Mouse (Mus musculus): ENCODE results near the gene Ube2v1. TPM values are rescaled to one million over a fixed set of nuclear protein-coding genes. Genes with fewer than 3 reads are reported as not detected.

Gene Ube2v1
- total RNA-seq (2022), result 100 to 1,000 TPM; 257 to 274 (median 265) TPM

- peak; percentile 90 to 97 for DNase-seq (ENCODE audit: low spot score in 2 of 2)
Observed at GRCm38 (mm10) chr2:167631591-167632448, at the start of gene Ube2v1. Ube2v1 (minus strand) TSS chr2:167632095.

- no peak for DNase-seq (ENCODE audit: low spot score in 2 of 2)
Observed at GRCm38 (mm10) chr2:167680657-167681056, 48.8 kb upstream of the Ube2v1 start.

GRCm38 (mm10) chr2:167679902-167680430, 48.1 kb upstream of the Ube2v1 start:
- peak; percentile 51 to 76 for DNase-seq (ENCODE audit: low spot score in 2 of 2)

- no peak for DNase-seq (ENCODE audit: low spot score in 2 of 2)
Observed at GRCm38 (mm10) chr2:167678600-167678999, 46.7 kb upstream of the Ube2v1 start.

- DNase-seq (ENCODE audit: low spot score in 2 of 2), result no peak
Observed at GRCm38 (mm10) chr2:167675120-167675909, 43.4 kb upstream of the Ube2v1 start.

GRCm38 (mm10) chr2:167672212-167672685, 40.4 kb upstream of the Ube2v1 start:
- no peak for DNase-seq (ENCODE audit: low spot score in 2 of 2)

- no peak for DNase-seq (ENCODE audit: low spot score in 2 of 2)
Observed at GRCm38 (mm10) chr2:167671101-167671633, 39.3 kb upstream of the Ube2v1 start.

- no peak for DNase-seq (ENCODE audit: low spot score in 2 of 2)
Observed at GRCm38 (mm10) chr2:167669398-167669797, 37.5 kb upstream of the Ube2v1 start.

- DNase-seq (ENCODE audit: low spot score in 2 of 2), result no peak
Observed at GRCm38 (mm10) chr2:167668426-167668825, 36.5 kb upstream of the Ube2v1 start.

GRCm38 (mm10) chr2:167665972-167666713, 34.2 kb upstream of the Ube2v1 start:
- DNase-seq (ENCODE audit: low spot score in 2 of 2), result no peak

- DNase-seq (ENCODE audit: low spot score in 2 of 2), result no peak
Observed at GRCm38 (mm10) chr2:167662713-167663112, 30.8 kb upstream of the Ube2v1 start.

- DNase-seq (ENCODE audit: low spot score in 2 of 2), result peak; percentile 81 to 95
Observed at GRCm38 (mm10) chr2:167661270-167662203, 29.6 kb upstream of the Ube2v1 start, which contains the start of gene Gm20431. Gm20431 (minus strand) TSS chr2:167661496.

- DNase-seq (ENCODE audit: low spot score in 2 of 2), result no peak
Observed at GRCm38 (mm10) chr2:167660611-167660971, 28.7 kb upstream of the Ube2v1 start.

- DNase-seq (ENCODE audit: low spot score in 2 of 2), result peak in 1 of 2 experiments; percentile 63
Observed at GRCm38 (mm10) chr2:167659847-167660610, 28.1 kb upstream of the Ube2v1 start.

- DNase-seq (ENCODE audit: low spot score in 2 of 2), result no peak
Observed at GRCm38 (mm10) chr2:167659177-167659846, 27.4 kb upstream of the Ube2v1 start.

- DNase-seq (ENCODE audit: low spot score in 2 of 2), result no peak
Observed at GRCm38 (mm10) chr2:167658712-167659111, 26.8 kb upstream of the Ube2v1 start.

GRCm38 (mm10) chr2:167657973-167658372, 26.1 kb upstream of the Ube2v1 start:
- no peak for DNase-seq (ENCODE audit: low spot score in 2 of 2)
